Mouse (Mus musculus) hindbrain, embryonic 13.5 days (tissue): ENCODE measurements around the gene Becn1. TPM values are rescaled to one million over a fixed set of nuclear protein-coding genes. Genes with fewer than 3 reads are reported as not detected.

Source experiments
- ATAC-seq: fragments of 200-750 bp; cut with Nextera tagmentation; 2 replicates; pipeline ENCODE4 v1.8.0; 2017; ENCODE audit warnings: moderate TSS enrichment; ENCODE audit not compliant: low FRiP score
- H3K27ac ChIP-seq: fragments of 300-500 bp; sonication (generic); 2 replicates; pipeline ENCODE4 v1.5.1; 2015; ENCODE audit warnings: inconsistent platforms, mild to moderate bottlenecking, moderate library complexity
- H3K27me3 ChIP-seq: fragments of 300-500 bp; sonication (generic); 2 replicates; pipeline ENCODE4 v1.6.1; 2015; ENCODE audit warnings: mild to moderate bottlenecking, inconsistent platforms
- H3K36me3 ChIP-seq: fragments of 300-500 bp; sonication (generic); 2 replicates; pipeline ENCODE4 v1.6.1; 2015; ENCODE audit warnings: mild to moderate bottlenecking, inconsistent platforms
- H3K4me1 ChIP-seq: fragments of 300-500 bp; sonication (generic); replicated peaks from 2 replicates; pipeline ENCODE4 v1.6.1; 2015; ENCODE audit warnings: inconsistent platforms
- H3K4me2 ChIP-seq: fragments of 300-500 bp; sonication (generic); 2 replicates; pipeline ENCODE4 v1.6.1; 2015; ENCODE audit warnings: inconsistent platforms, mild to moderate bottlenecking, moderate library complexity
- H3K4me3 ChIP-seq: fragments of 300-500 bp; sonication (generic); 2 replicates; pipeline ENCODE4 v1.5.1; 2015; ENCODE audit warnings: mild to moderate bottlenecking, inconsistent platforms
- H3K9ac ChIP-seq: fragments of 300-500 bp; sonication (generic); 2 replicates; pipeline ENCODE4 v1.6.1; 2015; ENCODE audit warnings: mild to moderate bottlenecking, inconsistent platforms
- H3K9me3 ChIP-seq: fragments of 300-500 bp; sonication (generic); 2 replicates; pipeline ENCODE4 v1.6.1; 2016; ENCODE audit warnings: inconsistent platforms
- WGBS: fragments of 180-500 bp; shearing (Covaris S2); methylation state at CpG from one replicate; pipeline ENCODE4 v1.1.7; 2015; 5-methylcytosine and 5-hydroxymethylcytosine counted together
- polyA plus RNA-seq: library from polyadenylated mRNA; unstranded; fragments of >200 nt; fragmentation: Nextera tagmentation; extraction: Ambion mirVana; gene quantifications from 2 replicates; pipeline ENCODE4 v1.2.1, GENCODE M21; 2015

Gene Becn1
- polyA plus RNA-seq, 1 experiment from 2014 or later = 166 TPM

- Histone ChIP-seq H3K9ac (peak overlapping the region; percentile 89), H3K36me3 (peaks cover 4% of the 10 kb centered on the region), H3K4me2 (peak overlapping the region; percentile 91), H3K4me1 (peaks cover 30% of the 10 kb centered on the region), H3K9me3 (no peaks in the 10 kb centered on the region), H3K4me3 (peak overlapping the region; percentile 82), H3K27ac (no peak overlapping the region), H3K27me3 (peaks cover 18% of the 10 kb centered on the region; the same call in 1 of the 2 replicates)
- no peak for ATAC-seq
- WGBS = 75% methylated on average over 12 of the region's 12 CpGs
Measured at GRCm38 (mm10) chr11:101277381-101278222, 24.5 kb downstream of the Becn1 start.

GRCm38 (mm10) chr11:101276319-101277070 is 25.6 kb downstream of the Becn1 start:
- peak overlapping the region; percentile 46 for H3K9ac ChIP-seq
- H3K9me3 ChIP-seq = no peaks in the 10 kb centered on the region
- H3K4me2 ChIP-seq = peak overlapping the region; percentile 91
- H3K36me3 ChIP-seq = peaks cover 4% of the 10 kb centered on the region
- H3K4me1 ChIP-seq = peaks cover 30% of the 10 kb centered on the region
- ATAC-seq = no peak
- H3K4me3 ChIP-seq = peak overlapping the region; percentile 9; the same call in 1 of the 2 replicates
- 33% methylated on average over 27 of the region's 27 CpGs for WGBS
- peaks cover 18% of the 10 kb centered on the region; the same call in 1 of the 2 replicates for H3K27me3 ChIP-seq
- H3K27ac ChIP-seq = no peak overlapping the region

DNA sequence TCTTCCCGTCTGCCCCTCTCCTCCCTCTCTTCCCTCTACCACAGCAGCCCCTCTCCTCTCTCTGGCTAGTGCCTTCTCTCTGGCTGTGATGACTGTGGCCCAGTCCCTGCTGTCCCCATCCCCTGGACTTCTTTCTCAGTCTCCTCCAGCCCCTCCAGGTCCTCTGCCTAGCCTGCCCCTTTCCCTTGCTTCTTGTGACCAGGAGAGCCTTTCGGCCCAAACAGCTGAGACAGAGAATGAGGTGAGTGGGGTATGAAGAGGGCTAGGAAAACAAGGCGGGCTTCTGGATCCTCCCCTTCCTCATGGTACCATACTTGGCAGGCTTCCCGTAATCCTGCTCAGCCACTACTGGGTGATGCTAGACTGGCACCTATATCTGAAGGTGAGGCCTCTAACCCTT is 26.8 kb downstream of the Becn1 start:
- Histone ChIP-seq H3K27me3 (peaks cover 13% of the 10 kb centered on the region; the same call in 1 of the 2 replicates), H3K9me3 (no peaks in the 10 kb centered on the region), H3K36me3 (peaks cover 4% of the 10 kb centered on the region), H3K9ac (no peak overlapping the region), H3K4me1 (peaks cover 30% of the 10 kb centered on the region), H3K27ac (no peak overlapping the region), H3K4me2 (no peak overlapping the region), H3K4me3 (no peak overlapping the region)
- WGBS = 79% methylated on average over 4 of the region's 4 CpGs
- ATAC-seq = no peak

DNA sequence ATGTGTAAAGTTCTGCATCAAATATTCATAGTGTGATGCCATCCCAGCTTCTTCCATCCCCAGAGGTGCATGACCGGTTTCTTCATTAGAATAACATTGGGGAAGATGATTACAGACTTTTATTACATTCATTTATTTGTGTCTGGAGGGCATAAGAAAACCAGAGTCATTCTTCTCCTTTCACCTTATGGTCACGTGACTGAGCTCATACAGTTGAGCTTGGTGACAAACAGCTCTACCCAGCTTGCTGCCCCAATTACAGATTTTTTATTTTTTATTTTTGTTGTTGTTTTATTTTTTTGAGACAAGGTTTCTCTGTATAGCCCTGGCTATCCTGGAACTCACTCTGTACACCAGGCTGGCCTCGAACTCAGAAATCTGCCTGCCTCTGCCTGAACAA is 29.6 kb downstream of the Becn1 start:
- Histone ChIP-seq H3K36me3 (peaks cover 4% of the 10 kb centered on the region), H3K27me3 (peaks cover 20% of the 10 kb centered on the region), H3K4me2 (no peak overlapping the region), H3K9ac (no peak overlapping the region), H3K4me3 (no peak overlapping the region), H3K9me3 (no peaks in the 10 kb centered on the region), H3K4me1 (peaks cover 24% of the 10 kb centered on the region), H3K27ac (no peak overlapping the region)
- ATAC-seq = no peak
- WGBS = 81% methylated on average over 3 of the region's 3 CpGs

DNA sequence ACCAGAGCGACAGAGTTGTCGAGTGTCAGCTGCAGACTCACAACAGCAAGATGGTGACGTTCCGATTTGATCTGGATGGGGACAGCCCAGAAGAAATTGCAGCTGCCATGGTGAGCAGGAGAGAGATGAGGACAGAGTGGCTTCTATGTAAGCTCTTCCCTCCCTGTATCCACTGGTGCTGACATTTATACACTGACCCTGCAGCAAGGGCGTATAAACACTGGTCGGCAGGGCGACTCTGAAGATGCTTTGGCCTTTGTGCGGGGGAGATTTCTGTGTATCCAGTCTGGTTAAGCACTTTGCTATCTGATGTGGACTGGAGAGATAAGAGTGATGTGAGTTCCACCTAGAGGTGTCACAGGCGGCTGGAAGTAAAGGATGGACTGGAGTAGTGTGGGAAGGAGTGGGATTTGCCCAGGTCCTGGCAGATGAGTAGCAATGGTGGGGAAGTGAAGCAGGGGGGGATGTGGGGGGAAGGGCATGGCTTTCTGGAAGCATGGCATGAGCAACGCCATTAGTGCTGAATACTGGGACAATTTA is 32.4 kb downstream of the Becn1 start:
- peaks cover 16% of the 10 kb centered on the region for H3K4me1 ChIP-seq
- no peaks in the 10 kb centered on the region for H3K9me3 ChIP-seq
- H3K27me3 ChIP-seq = peaks cover 36% of the 10 kb centered on the region
- H3K4me3 ChIP-seq = no peak overlapping the region
- no peak for ATAC-seq
- WGBS = 34% methylated on average over 10 of the region's 10 CpGs
- H3K27ac ChIP-seq = peak overlapping the region; percentile 76
- H3K9ac ChIP-seq = peak overlapping the region; percentile 39; the same call in 1 of the 2 replicates
- H3K4me2 ChIP-seq = peak overlapping the region; percentile 23; the same call in 1 of the 2 replicates
- no peaks in the 10 kb centered on the region for H3K36me3 ChIP-seq

GRCm38 (mm10) chr11:101265906-101266305 is 36.2 kb downstream of the Becn1 start:
- Histone ChIP-seq H3K9ac (no peak overlapping the region), H3K9me3 (no peaks in the 10 kb centered on the region), H3K4me1 (peaks cover 40% of the 10 kb centered on the region), H3K27ac (no peak overlapping the region), H3K36me3 (no peaks in the 10 kb centered on the region), H3K4me2 (peak overlapping the region; percentile 59; the same call in 1 of the 2 replicates), H3K4me3 (no peak overlapping the region), H3K27me3 (peaks cover 71% of the 10 kb centered on the region)
- 20% methylated on average over 6 of the region's 6 CpGs for WGBS
- ATAC-seq = no peak

- peak overlapping the region; percentile 49 for H3K9ac ChIP-seq
- peak overlapping the region; percentile 59 for H3K4me2 ChIP-seq
- 1% methylated on average over 31 of the region's 31 CpGs for WGBS
- peak overlapping the region; percentile 34 for H3K4me3 ChIP-seq
- no peak for ATAC-seq
- H3K36me3 ChIP-seq = no peaks in the 10 kb centered on the region
- H3K4me1 ChIP-seq = peaks cover 48% of the 10 kb centered on the region
- H3K9me3 ChIP-seq = no peaks in the 10 kb centered on the region
- no peak overlapping the region for H3K27ac ChIP-seq
- peaks cover 80% of the 10 kb centered on the region for H3K27me3 ChIP-seq
Measured at GRCm38 (mm10) chr11:101264954-101265471, 37.1 kb downstream of the Becn1 start.

GRCm38 (mm10) chr11:101263989-101264280 is 38.2 kb downstream of the Becn1 start:
- H3K36me3 ChIP-seq = 0 out of 2 replicates have a peak, but pooled peaks cover 4% of the 10 kb centered on the region
- no peaks in the 10 kb centered on the region for H3K9me3 ChIP-seq
- ATAC-seq = no peak
- H3K27me3 ChIP-seq = peaks cover 89% of the 10 kb centered on the region
- H3K9ac ChIP-seq = no peak overlapping the region
- no peak overlapping the region for H3K27ac ChIP-seq
- peaks cover 50% of the 10 kb centered on the region for H3K4me1 ChIP-seq
- 4% methylated on average over 3 of the region's 3 CpGs for WGBS
- no peak overlapping the region for H3K4me2 ChIP-seq
- no peak overlapping the region for H3K4me3 ChIP-seq

GRCm38 (mm10) chr11:101263138-101263988 is 38.7 kb downstream of the Becn1 start:
- Histone ChIP-seq H3K27me3 (peaks cover 86% of the 10 kb centered on the region), H3K9ac (no peak overlapping the region), H3K4me2 (no peak overlapping the region), H3K4me1 (peaks cover 50% of the 10 kb centered on the region), H3K36me3 (peaks cover 8% of the 10 kb centered on the region), H3K4me3 (no peak overlapping the region), H3K27ac (no peak overlapping the region), H3K9me3 (no peaks in the 10 kb centered on the region)
- WGBS = 3% methylated on average over 32 of the region's 32 CpGs
- no peak for ATAC-seq

DNA sequence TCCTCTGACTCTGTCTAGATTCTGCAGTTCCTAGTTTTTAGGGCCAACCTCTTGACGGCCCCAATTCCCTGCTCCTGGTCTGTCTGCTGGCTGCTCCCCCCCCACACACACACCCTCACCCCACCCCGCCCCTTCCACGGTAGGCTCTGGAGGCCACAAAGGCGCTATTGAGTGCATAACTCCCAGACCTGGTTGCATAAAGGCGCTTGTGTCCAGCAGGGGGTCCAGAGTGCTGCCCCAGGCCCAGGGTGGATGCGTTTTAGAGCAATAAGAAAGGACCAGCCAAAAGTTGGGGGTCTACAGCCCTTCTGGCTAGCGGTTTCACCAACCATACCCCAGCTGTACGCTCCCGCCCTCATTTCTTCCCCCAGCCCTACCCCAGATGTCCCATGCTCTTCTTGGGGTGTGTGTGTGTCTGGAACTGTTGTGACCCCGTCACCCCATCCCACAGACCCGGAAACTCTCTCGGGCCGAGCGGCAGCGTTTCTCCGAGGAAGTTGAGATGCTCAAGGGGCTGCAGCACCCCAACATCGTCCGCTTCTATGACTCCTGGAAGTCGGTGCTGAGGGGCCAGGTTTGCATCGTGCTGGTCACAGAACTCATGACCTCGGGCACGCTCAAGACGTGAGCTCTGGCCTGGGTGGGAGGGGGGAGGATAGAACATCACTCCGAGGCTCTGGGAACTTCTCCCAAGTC is 39.7 kb downstream of the Becn1 start:
- Histone ChIP-seq H3K4me1 (peaks cover 50% of the 10 kb centered on the region), H3K36me3 (peaks cover 14% of the 10 kb centered on the region), H3K4me3 (peak overlapping the region; percentile 19), H3K9me3 (no peaks in the 10 kb centered on the region), H3K9ac (0 out of 2 replicates have a peak overlapping the region, but pooled peaks have one; percentile 19), H3K27ac (no peak overlapping the region), H3K27me3 (peaks cover 80% of the 10 kb centered on the region), H3K4me2 (peak overlapping the region; percentile 27; the same call in 1 of the 2 replicates)
- no peak for ATAC-seq
- 2% methylated on average over 24 of the region's 24 CpGs for WGBS

DNA sequence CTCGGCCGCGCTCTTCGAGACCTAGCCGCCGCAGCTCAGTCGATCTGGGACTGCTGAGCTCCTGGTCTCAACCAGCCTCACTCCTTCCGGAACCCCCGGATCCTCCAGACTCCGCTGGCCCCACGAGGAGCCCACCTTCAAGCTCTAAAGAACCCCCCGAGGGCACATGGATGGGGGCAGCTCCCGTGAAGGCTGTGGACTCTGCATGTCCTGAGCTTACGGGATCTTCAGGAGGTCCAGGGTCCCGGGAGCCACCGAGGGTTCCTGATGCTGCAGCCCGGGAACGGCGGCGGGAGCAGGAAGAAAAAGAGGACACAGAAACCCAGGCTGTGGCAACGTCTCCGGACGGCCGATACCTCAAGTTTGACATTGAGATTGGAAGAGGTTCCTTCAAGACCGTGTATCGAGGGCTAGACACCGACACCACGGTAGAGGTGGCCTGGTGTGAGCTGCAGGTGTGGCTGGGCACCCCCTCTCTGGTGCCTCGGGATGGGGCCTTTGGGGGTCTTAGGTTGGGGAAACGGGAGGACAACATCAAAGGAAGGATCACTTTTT is 41.2 kb downstream of the Becn1 start:
- no peak overlapping the region for H3K27ac ChIP-seq
- H3K36me3 ChIP-seq = peaks cover 18% of the 10 kb centered on the region
- peak overlapping the region; percentile 92 for H3K4me2 ChIP-seq
- peaks cover 69% of the 10 kb centered on the region for H3K27me3 ChIP-seq
- H3K9me3 ChIP-seq = no peaks in the 10 kb centered on the region
- H3K9ac ChIP-seq = peak overlapping the region; percentile 76
- WGBS = under 1% methylated on average over 30 of the region's 30 CpGs
- peaks cover 50% of the 10 kb centered on the region for H3K4me1 ChIP-seq
- ATAC-seq = peak; percentile 46; the same call in 1 of the 2 replicates
- peak overlapping the region; percentile 46 for H3K4me3 ChIP-seq
